Mouse (Mus musculus) Muller cell, postnatal 12 days (primary cell): ENCODE measurements at regions not wholly inside any gene's neighbourhood (a gene's known extent, or its start where the extent isn't known, plus 50 kb on each side); places are given as distances from the start of the nearest gene placed in this dataset.
"Not testable (repeated sequence)": the region's sequence is repeated elsewhere in the genome, so short reads cannot be mapped to it uniquely, and the experiment has no call there.

Source experiments
- DNase-seq: peaks from one replicate; pipeline ENCODE4 v3.0.0-alpha.2; 2015; ENCODE audit errors: inconsistent ontology term

DNA sequence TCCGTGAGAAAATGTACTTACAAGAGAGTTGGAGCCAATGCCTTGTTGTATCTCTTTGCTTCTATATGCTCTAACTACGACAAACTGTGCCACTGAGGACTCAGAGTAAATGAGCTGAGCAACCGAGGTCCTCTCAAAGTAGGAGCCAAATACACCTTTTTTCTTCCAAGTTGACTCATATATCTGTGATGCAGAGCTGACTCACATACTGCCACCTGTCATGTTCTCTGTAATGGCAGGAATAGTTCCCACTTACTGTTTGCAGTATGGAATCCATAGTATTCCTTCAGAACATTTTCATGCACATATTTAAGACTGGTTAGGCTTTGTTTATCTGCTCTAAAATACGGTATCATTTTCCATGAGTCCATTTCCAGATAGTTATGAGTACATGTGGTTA is 792.1 kb downstream of the Cypt12 start:
- no peak for DNase-seq

- no peak for DNase-seq
These were observed 795.3 kb downstream of the Cypt12 start for GRCm38 (mm10) chr3:18743474-18743873.

- DNase-seq, result no peak
These were observed 796.0 kb downstream of the Cypt12 start for GRCm38 (mm10) chr3:18744216-18744615.

DNA sequence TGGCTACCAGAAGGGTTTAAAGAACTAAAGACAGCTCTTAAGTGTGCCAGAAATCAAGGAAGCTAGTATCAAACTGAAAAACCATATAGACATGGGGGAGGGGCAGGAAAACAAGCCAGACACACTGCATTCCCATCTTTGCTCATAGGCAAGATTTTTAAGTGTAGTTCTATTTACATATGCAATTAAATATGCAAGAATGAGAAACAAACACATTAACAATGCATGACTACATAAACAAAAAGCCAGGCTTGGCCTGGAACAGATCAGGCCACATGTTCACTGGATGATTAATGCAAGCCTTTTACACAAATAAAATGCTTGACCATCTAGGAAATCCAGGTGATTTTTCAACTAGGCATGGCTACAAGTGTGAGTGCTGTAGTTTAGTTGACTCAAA is 798.0 kb downstream of the Cypt12 start:
- peak; percentile 69 for DNase-seq

DNA sequence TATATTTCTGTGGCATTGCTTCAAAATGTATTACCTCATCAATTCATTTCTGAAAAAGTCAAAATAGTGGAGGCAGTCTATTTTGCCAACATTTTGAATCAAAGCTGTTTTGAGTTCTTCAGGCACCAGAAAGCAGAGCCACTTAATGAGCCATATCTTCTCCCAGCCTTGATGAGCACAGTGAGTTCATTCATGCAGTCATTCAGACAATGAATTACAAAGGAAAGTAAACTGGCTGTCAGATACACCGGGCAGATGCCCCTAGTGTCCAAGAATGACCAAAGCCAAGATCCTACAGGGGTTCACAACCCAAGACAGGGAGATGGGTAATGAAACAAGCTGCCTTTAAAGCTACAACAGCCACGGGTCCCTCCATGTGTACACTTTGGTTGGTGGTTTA is 798.7 kb downstream of the Cypt12 start:
- DNase-seq, result peak; percentile 75

GRCm38 (mm10) chr3:18751660-18752259 is 803.5 kb downstream of the Cypt12 start:
- DNase-seq, result no peak

- peak; percentile 29 for DNase-seq
These were observed 816.3 kb downstream of the Cypt12 start for GRCm38 (mm10) chr3:18764301-18765078.

GRCm38 (mm10) chr3:18778481-18778880 is 830.3 kb downstream of the Cypt12 start:
- DNase-seq, result no peak

DNA sequence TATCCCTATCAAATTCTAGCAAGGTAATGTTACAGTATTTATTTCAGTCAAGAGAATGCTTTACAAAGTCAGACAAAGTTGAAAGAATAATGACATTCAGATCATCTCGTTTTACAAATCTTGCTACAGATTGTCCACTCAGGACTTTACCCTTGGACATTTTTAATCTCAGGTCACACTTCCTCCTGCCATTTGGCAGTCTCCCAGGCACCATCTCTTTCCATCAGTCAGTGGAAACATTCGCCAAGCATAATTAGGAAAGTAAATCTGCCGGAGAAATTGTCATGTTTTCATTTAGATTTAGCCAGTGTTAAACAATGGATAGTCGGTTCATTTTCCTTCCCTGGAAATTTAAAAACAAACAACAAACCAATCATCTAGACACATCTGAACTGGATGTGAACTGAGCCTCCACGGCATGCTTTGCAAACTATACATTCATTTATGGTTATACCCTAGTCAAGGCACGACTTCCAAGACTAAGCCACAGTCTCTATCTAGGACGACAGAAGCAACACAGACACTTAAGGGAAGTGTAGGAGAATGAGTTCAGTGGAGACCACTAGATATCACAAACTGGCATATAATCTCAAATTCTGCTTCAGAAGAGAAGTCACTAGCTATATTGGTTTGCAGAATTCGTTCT is 839.4 kb downstream of the Cypt12 start:
- DNase-seq, result peak; percentile 19

DNA sequence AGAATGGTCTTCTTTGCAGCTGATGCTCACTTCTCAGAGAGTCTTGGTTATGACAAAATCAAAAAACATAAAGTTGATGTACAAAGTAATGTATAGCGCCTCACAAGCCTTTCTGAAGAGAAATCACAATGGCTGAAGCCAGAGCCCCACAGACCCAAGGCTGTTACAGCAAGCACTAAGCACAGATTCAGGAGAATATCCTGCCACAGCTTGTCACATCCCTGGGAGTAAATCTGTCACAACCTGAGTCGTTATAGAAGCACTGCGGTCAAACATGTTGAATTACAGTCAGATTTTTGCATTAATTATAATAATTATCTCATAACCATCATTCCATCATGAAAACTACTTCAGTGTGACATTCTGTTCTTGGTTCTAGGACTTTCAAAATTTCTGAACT is 825.7 kb downstream of the 1700064H15Rik start:
- DNase-seq, result no peak

DNA sequence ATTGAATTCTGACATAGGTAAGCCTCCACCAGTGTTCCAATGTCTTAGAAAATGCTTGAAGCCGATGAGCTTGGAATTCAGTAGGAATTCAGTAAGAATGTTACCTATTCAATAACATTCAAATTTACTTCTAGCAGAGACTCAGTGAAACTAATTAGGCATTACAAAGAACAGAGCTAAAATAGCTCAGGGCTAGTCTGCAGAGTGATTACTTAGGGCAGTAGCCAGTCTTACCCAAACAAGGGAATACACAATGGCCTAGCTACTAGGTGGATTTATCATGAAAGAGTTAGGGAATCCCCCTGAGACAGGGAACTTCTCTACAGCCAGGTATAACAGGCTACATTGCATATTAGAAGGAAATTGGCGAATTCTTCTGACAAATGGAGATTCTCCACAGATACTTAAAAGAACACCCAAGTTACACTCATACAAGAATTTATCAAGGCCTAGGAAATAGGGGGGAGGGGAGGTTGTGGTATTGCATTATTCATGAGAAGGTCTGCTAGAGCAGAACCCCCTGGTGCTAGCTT is 799.6 kb downstream of the 1700064H15Rik start:
- not testable (repeated sequence) for DNase-seq

DNA sequence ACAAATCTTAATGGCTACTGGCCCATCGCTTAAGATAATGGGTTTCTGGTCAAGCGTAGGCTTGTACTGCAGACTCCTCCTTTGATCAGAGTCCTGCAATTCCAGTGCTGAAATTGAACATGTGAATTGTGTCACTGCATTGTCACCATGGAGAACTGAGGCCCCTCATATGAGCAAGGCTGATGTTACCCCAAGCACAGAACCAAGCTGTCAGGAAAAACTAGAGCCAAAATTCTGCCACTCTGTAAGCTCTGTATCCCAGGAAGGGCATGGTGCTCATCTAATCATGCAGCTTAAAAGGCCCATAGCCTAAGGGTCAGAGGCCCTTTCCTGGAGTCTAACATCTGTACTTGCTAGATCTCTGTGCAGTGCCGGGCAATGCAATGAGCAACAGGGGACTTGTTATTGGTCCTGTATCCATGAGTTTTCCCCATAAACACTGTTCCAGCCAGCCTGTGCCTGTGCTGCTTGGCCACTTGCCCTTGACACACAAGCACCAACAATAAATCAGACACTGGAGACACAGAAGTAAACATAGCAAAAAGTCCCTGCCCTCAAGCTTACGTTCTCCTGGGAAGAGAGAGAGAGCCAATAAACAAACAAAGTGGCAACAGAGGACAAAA is 760.2 kb downstream of the 1700064H15Rik start:
- no peak for DNase-seq

DNA sequence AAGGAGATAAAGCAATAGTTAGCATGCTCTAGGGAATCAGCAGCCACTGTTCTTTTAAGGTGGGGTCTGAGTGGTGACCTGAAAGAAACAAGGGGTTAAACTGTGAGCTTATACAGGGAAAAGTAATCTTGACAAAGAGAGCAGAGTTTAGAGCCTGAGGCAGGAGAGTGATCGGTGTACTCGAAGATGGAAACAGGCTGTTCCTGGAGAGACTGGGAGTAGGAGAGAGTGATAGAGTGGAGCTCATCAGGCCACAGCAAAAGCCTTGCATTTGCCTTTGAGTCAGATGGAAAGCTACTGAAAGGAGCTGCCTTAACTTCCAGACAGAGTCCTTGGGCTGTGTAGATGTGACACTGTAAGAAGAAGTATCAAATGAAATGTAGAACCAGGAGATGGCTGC is 759.7 kb downstream of the 1700064H15Rik start:
- DNase-seq, result no peak

- no peak for DNase-seq
These were observed 751.4 kb downstream of the 1700064H15Rik start for GRCm38 (mm10) chr3:18877060-18877459.

- no peak for DNase-seq
These were observed 750.9 kb downstream of the 1700064H15Rik start for GRCm38 (mm10) chr3:18877572-18877971.

GRCm38 (mm10) chr3:18881186-18881585 is 747.3 kb downstream of the 1700064H15Rik start:
- no peak for DNase-seq

- DNase-seq, result no peak
These were observed 735.7 kb downstream of the 1700064H15Rik start for GRCm38 (mm10) chr3:18892813-18893212.

- DNase-seq, result no peak
These were observed 722.7 kb downstream of the 1700064H15Rik start for GRCm38 (mm10) chr3:18905769-18906168.

DNA sequence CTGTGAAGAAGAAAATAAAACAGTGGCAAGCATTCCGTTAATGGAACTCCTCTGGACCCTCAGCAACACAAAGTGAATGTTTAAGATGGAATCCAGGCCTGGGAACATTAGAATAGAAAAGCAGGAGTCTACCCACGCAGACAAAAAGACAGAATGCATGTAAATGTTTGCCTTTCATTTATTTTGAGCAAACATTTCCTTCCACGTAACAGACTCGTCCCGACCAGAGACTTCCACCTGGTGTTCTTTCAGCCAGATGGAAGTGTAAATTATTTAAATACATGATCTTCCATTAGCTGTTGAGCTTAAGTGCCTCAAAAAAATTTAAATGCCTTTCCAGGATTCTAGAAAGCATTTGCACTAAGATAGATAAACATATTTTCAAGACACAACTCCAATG is 722.3 kb downstream of the 1700064H15Rik start:
- no peak for DNase-seq

DNA sequence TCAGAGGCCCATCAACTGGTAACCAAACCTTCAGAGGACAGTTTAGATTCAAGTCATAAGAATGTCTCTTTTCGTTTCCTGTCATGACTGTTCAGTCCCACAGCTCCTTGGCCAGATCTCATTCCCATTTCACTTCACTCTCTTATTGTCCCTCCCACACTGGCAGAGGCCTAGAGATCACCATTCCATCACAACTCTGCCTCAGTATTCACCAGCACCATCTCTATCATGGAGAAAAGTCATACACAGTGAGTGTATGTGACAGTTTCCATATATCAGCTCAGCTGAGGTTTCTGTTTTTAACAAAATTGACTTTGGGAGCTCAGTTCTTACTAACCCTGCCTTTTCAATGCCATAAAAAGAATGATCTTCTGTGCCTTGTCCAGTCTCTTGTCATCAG is 719.7 kb downstream of the 1700064H15Rik start:
- DNase-seq, result no peak

GRCm38 (mm10) chr3:18928401-18929104 is 699.9 kb downstream of the 1700064H15Rik start:
- no peak for DNase-seq

- DNase-seq, result no peak
These were observed 699.4 kb downstream of the 1700064H15Rik start for GRCm38 (mm10) chr3:18929105-18929492.
